Mouse (Mus musculus): ENCODE measurements around the gene Plcb2. TPM values are rescaled to one million over a fixed set of nuclear protein-coding genes. Genes with fewer than 3 reads are reported as not detected.

Gene Plcb2
- polyA plus RNA-seq, 1 experiment from 2014 or later = 0.44 TPM

DNA sequence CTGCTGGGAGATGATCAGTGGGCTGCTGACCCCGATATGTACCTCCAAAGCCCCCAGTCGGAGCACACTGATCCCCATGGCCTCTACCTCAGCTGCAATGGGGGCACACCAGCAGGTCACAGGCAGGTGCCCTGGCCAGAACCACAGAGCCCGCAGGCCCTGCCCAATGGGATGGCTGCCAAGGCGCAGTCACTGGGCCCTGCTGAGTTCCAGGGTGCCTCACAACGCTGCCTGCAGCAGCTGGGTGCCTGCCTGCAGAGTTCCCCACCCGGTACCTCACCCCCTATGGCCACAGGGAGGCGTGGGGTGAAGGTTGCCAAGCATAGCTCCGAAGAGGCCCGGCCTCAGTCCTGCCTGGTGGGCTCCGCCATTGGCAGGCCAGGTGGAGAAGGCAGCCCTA is 38.4 kb downstream of the Plcb2 start:
- no peaks in the 10 kb centered on the region for H3K4me1 ChIP-seq
- no peak overlapping the region for H3K27ac ChIP-seq (replicated peaks)
- H3K36me3 ChIP-seq (replicated peaks) = no peaks in the 10 kb centered on the region
- 80% methylated on average over 10 of the region's 10 CpGs for WGBS
- peaks cover 41% of the 10 kb centered on the region for H3K27me3 ChIP-seq (replicated peaks; ENCODE audit: low read depth, poor library complexity, severe bottlenecking)
- H3K9me3 ChIP-seq = no peaks in the 10 kb centered on the region
- DNase-seq (ENCODE audit: low spot score) = no peak
- no peak overlapping the region for H3K4me3 ChIP-seq

DNA sequence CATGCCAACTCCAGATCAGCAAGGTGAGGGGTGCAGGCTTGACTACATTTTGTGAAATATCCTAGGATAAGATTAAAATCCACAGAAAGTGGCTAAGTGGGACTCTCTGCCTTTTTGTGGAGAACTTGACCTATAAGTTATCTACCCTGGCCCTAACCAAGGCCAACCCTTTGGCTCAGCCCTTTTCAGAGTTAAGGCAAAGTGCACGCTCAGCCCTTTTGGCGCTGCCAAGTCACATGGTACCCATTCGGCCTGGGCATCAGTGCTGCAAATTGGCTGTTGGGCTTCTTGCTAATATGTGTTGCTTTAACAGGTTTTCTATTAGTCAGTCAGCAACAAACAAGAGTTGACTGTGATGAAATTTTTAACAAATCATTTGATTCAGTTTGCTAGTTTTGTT is 40.4 kb downstream of the Plcb2 start:
- WGBS = 91% methylated on average over 3 of the region's 3 CpGs
- Histone ChIP-seq H3K27ac (replicated peaks) (no peak overlapping the region), H3K4me3 (no peak overlapping the region), H3K9me3 (no peaks in the 10 kb centered on the region), H3K27me3 (replicated peaks; ENCODE audit: low read depth, poor library complexity, severe bottlenecking) (peaks cover 26% of the 10 kb centered on the region; the same call in 1 of the 2 replicates), H3K4me1 (no peaks in the 10 kb centered on the region), H3K36me3 (replicated peaks) (no peaks in the 10 kb centered on the region)
- no peak for DNase-seq (ENCODE audit: low spot score)

DNA sequence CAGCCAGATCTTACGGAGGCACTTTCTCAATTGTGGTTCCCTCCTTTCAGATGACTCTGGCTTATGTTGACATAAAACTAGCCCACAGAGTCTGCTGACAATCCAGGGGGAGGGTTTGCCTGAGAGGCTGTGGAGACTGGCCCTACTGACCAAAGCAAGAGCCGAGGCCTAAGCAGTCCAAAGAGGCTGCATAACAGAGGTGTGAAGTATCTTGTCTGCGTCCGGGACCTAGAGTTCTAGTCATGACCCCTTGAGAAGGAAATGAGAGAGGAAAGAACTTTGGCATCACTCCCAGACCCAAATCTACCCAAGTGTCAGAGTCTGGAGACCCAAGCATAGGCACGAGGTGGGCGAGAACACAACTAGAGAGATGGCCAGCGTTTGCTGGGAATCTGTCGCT is 41.5 kb downstream of the Plcb2 start:
- 86% methylated on average over 8 of the region's 8 CpGs for WGBS
- Histone ChIP-seq H3K9me3 (no peaks in the 10 kb centered on the region), H3K27me3 (replicated peaks; ENCODE audit: low read depth, poor library complexity, severe bottlenecking) (0 out of 2 replicates have a peak, but pooled peaks cover 29% of the 10 kb centered on the region), H3K36me3 (replicated peaks) (no peaks in the 10 kb centered on the region), H3K27ac (replicated peaks) (no peak overlapping the region), H3K4me1 (peaks cover 7% of the 10 kb centered on the region; the same call in 1 of the 2 replicates), H3K4me3 (no peak overlapping the region)
- no peak for DNase-seq (ENCODE audit: low spot score)

DNA sequence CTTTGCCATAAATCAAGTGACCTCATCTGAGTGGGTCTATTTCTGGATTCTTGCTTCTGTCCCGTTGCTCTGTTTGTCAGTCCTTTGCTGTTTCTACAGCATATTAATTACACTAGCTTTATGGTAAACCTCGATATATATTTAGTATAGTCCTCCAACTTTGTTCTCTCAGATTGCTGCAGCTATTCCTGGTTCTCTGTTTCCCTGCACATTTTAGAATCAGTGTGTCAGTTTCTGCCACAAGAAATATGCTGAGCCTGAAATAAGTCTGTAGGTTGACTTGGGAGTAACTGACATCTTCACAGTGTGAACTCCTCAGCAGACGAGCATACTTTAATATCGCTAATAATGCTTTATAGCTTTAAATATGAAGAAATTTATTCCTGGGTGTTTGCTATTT is 43.1 kb downstream of the Plcb2 start:
- WGBS = 90% methylated on average over 4 of the region's 4 CpGs

DNA sequence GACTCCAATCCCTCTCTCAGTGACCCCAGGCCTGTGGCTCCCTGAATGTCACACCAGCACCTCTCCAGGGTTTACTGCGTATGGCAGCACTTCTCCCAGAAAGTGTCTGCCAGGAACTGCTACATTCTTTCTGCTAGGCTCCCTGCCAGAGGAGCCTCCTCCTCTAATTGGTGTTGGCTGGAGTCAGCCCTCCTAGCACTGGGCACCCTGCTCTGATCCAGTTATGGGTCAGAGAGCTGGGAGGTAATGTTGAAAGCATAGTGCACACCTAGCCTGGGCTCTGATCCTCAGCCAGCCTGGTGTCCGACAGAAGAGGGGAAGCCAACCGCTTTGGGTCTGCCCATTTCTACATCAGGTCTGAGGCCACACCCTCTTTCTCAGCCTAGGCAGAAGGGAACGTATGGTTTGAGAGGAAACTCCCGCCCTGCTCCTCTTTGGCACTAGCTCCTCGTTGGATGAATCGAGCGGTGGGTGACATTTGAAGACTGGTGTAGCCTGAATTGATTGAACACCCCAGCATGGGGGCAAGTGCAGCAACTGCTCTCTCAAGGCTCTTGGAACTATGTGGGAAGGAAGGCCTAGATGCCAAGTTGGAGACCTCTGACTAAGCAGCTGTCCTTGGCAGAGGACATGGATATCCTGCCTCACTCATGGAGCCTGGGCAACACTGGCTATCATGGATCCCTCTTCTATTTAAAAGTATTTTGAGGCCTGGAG is 45.5 kb downstream of the Plcb2 start:
- DNase-seq (ENCODE audit: low spot score) = no peak
- peaks cover 45% of the 10 kb centered on the region for H3K27me3 ChIP-seq (replicated peaks; ENCODE audit: low read depth, poor library complexity, severe bottlenecking)
- no peaks in the 10 kb centered on the region for H3K36me3 ChIP-seq (replicated peaks)
- H3K4me3 ChIP-seq = no peak overlapping the region
- no peaks in the 10 kb centered on the region for H3K9me3 ChIP-seq
- 59% methylated on average over 8 of the region's 8 CpGs for WGBS
- no peak overlapping the region for H3K27ac ChIP-seq (replicated peaks)
- peaks cover 11% of the 10 kb centered on the region for H3K4me1 ChIP-seq

More for the DNA sequence above, 43.1 kb downstream of the Plcb2 start:
- Histone ChIP-seq H3K4me1 (peaks cover 7% of the 10 kb centered on the region; the same call in 1 of the 2 replicates), H3K9me3 (no peaks in the 10 kb centered on the region), H3K4me3 (no peak overlapping the region), H3K27me3 (replicated peaks; ENCODE audit: low read depth, poor library complexity, severe bottlenecking) (peaks cover 33% of the 10 kb centered on the region), H3K27ac (replicated peaks) (no peak overlapping the region), H3K36me3 (replicated peaks) (no peaks in the 10 kb centered on the region)
- no peak for DNase-seq (ENCODE audit: low spot score)

DNA sequence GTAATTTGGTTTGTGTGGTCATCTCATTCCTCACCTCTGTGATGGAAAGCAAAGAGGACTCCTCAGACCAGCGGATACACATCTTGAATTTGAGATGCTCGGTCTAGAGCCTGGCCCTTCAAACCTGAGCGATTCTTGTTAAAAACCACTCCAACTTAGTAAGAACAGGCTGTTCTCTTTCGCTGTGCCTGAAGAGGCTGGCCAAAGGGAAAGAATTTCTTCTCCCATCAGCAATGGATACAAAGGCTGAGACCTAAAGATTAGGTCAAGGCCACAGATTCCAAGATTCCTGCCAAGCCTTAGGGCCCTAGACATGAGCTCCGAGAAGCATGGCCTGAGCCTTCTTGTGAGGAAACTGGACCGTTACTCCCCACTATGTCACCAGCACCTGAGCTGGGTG is 47.3 kb downstream of the Plcb2 start:
- DNase-seq (ENCODE audit: low spot score) = no peak
- H3K9me3 ChIP-seq = no peaks in the 10 kb centered on the region
- H3K27me3 ChIP-seq (replicated peaks; ENCODE audit: low read depth, poor library complexity, severe bottlenecking) = peaks cover 62% of the 10 kb centered on the region
- 91% methylated on average over 6 of the region's 6 CpGs for WGBS
- no peak overlapping the region for H3K27ac ChIP-seq (replicated peaks)
- H3K4me1 ChIP-seq = peaks cover 22% of the 10 kb centered on the region
- H3K4me3 ChIP-seq = no peak overlapping the region
- no peaks in the 10 kb centered on the region for H3K36me3 ChIP-seq (replicated peaks)

DNA sequence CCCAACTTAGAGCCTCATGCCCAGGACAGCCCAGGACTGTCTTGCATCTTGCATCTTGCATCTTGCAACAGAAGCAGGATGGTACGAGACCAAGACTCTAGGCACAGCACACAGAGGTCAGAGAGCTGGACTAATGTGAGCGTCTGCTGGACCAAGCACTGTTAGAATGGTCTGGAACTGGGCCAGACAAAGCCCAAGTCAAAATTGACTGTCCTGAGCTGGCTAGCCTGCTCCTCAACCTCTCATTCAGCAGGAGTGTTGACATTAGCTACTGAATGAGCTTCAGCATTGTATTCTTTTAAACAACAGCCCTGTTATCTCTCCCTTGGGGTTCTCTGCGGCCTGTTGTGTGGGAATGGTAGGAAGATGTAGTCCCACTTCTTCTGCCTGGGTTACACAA is 48.7 kb downstream of the Plcb2 start:
- DNase-seq (ENCODE audit: low spot score) = no peak
- Histone ChIP-seq H3K4me1 (peaks cover 23% of the 10 kb centered on the region), H3K27me3 (replicated peaks; ENCODE audit: low read depth, poor library complexity, severe bottlenecking) (peaks cover 76% of the 10 kb centered on the region), H3K4me3 (no peak overlapping the region), H3K9me3 (no peaks in the 10 kb centered on the region), H3K36me3 (replicated peaks) (no peaks in the 10 kb centered on the region), H3K27ac (replicated peaks) (no peak overlapping the region)
- 82% methylated on average over 3 of the region's 3 CpGs for WGBS

DNA sequence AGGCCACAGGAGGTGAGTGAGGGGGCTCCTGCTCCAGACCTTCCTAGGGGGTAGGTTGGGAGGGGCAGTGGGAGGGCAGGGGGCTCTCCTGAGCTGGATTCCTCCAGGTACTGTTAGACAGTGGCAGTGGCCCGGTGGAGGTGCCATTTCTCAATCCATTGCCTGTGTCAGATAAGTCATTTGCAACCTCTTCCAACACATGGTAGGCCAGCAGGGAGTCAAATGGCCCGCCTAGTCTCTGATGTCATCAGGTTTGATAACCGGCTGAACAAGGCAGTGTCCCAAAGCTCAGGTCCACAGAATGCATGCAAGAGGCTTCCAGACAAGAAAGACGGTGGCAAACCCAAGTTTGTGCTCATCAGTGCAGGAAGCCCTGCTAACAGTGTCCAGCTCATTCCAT is 50.4 kb downstream of the Plcb2 start:
- no peaks in the 10 kb centered on the region for H3K36me3 ChIP-seq (replicated peaks)
- H3K4me3 ChIP-seq = peak overlapping the region; percentile 64
- H3K9me3 ChIP-seq = no peaks in the 10 kb centered on the region
- 9% methylated on average over 4 of the region's 4 CpGs for WGBS
- H3K27ac ChIP-seq (replicated peaks) = no peak overlapping the region
- peaks cover 88% of the 10 kb centered on the region for H3K27me3 ChIP-seq (replicated peaks; ENCODE audit: low read depth, poor library complexity, severe bottlenecking)
- H3K4me1 ChIP-seq = peaks cover 31% of the 10 kb centered on the region
- no peak for DNase-seq (ENCODE audit: low spot score)

DNA sequence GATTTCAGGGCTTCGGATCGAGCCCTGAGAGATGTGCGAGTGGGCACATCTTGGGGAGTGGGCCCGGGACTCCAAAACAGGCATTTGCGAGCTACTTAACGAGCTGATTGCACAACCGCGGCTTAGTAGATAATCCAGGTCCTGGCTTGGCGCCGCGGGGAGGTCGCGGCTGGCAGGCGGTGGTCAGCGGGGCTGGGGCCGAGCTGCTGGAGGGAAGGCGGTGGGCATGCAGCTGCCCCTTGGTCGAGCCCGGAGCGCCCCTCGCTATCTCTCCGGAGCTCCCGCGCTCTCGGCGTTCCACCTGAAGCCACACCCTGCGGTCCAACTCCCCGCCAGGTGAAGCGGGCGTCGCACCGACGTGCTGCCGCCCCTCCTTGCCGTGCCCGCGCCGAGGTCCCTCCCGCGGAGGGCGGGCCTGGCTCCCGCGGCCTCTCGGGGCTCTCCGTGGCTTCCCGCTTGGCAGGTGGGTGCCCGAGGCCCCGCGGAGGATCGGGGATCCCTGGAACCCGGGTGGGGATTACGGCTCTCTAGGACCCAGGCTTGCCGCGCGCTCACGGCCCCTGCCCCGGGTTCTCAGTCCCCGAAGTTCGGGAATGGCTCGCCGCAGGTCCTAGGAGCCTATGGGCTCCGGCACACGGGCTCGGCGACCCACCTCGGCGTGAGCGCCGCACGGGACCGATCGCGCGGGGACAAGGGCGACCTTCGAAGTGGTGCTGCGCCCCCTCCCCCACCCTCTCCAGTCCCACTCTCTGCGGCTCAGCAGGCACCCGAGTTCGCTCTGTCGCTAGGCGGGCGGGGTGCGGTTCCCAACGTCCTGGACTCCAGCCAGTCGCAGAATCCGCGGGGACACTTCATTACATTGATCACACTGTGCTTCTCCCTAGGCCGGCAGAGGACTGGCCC is 51.1 kb downstream of the Plcb2 start:
- H3K4me3 ChIP-seq = peak overlapping the region; percentile 64
- peaks cover 91% of the 10 kb centered on the region for H3K27me3 ChIP-seq (replicated peaks; ENCODE audit: low read depth, poor library complexity, severe bottlenecking)
- H3K27ac ChIP-seq (replicated peaks) = peak overlapping the region; percentile 68
- no peaks in the 10 kb centered on the region for H3K9me3 ChIP-seq
- no peaks in the 10 kb centered on the region for H3K36me3 ChIP-seq (replicated peaks)
- peak; percentile 52 for DNase-seq (ENCODE audit: low spot score)
- peaks cover 26% of the 10 kb centered on the region for H3K4me1 ChIP-seq
- WGBS = under 1% methylated on average over 89 of the region's 89 CpGs

DNA sequence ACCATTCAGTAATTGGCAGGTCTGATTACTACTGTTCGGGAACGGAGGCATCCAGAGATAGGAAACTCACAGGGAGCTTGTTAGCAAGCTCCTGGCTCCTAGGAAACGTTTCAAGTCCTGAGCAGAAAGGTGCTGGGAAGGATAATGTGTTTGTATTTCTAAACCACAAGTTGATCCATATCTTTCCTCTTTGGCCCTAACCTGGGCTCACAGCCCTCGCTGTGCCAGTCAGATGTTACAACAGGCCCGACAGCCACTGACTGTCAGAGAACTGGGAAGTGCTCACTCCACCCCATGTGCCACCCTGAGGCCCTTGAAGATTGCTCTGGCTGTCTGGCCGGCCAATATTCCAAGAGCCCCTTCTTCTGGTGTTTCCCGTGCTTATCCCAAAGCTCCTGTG is 53.7 kb downstream of the Plcb2 start:
- no peak for DNase-seq (ENCODE audit: low spot score)
- H3K27ac ChIP-seq (replicated peaks) = no peak overlapping the region
- no peak overlapping the region for H3K4me3 ChIP-seq
- no peaks in the 10 kb centered on the region for H3K9me3 ChIP-seq
- H3K36me3 ChIP-seq (replicated peaks) = no peaks in the 10 kb centered on the region
- peaks cover 86% of the 10 kb centered on the region for H3K27me3 ChIP-seq (replicated peaks; ENCODE audit: low read depth, poor library complexity, severe bottlenecking)
- peaks cover 26% of the 10 kb centered on the region for H3K4me1 ChIP-seq
- WGBS = 16% methylated on average over 7 of the region's 7 CpGs

DNA sequence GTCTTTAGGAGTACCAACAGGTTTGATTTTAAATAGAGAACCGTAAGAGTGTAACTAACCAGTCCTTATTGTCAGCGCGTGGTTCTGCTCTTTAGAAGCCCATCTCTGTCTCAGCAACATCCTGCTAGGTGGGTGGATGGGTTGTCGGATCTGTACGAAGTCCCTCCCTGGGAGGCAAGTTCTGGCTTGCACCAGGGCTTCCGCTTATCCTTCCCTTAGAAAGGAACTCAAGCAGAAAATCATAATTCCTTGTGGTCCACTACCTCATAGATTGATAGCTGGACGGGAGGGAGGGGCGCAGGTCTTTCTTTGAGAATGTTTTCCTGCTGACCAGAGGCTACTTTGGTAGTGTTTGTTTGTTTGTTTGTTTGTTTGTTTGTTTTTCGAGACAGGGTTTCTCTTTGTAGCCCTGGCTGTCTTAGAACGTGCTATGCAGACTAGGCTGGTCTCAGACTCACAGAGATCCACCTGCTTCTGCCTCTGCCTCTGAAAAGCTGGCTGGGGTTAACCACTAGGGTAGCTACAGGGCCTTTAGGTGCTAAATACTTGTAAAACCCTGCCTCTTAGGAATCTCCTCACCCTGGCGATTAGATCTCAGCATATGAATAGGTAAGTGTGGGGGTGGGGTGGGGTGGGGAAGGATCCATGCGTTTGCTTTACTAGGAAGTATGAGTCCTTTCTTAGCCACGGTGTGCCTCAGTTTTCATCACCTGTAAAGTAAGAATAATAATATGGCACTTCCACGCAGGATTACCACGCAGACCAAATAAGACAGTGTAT is 54.4 kb downstream of the Plcb2 start:
- no peak for DNase-seq (ENCODE audit: low spot score)
- Histone ChIP-seq H3K4me1 (peaks cover 33% of the 10 kb centered on the region), H3K36me3 (replicated peaks) (no peaks in the 10 kb centered on the region), H3K27ac (replicated peaks) (no peak overlapping the region), H3K9me3 (no peaks in the 10 kb centered on the region), H3K27me3 (replicated peaks; ENCODE audit: low read depth, poor library complexity, severe bottlenecking) (peaks cover 80% of the 10 kb centered on the region), H3K4me3 (no peak overlapping the region)
- WGBS = 28% methylated on average over 15 of the region's 15 CpGs

DNA sequence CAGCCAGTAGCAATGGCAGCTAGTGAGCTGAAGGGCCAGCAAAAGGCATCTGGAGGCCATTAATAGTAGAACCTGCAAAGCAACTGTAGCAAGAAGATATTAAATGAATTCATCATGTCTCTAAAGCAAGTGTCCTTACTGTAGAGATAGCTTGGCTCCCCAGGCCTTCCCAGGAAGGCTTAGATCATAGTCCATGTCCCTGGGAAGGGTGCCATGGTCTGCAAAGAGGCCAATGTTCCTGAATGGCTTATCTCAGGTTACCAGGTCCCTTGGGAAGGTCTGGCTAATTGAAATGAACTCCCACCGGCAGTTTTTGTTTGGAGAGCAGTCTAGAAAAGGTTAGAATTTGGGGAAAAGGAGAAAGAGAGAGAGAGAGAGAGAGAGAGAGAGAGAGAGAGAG is 56.5 kb downstream of the Plcb2 start:
- Histone ChIP-seq H3K27me3 (replicated peaks; ENCODE audit: low read depth, poor library complexity, severe bottlenecking) (peaks cover 61% of the 10 kb centered on the region), H3K4me1 (peaks cover 25% of the 10 kb centered on the region), H3K4me3 (no peak overlapping the region), H3K36me3 (replicated peaks) (no peaks in the 10 kb centered on the region), H3K9me3 (no peaks in the 10 kb centered on the region), H3K27ac (replicated peaks) (no peak overlapping the region)
- WGBS = 60% methylated on average over 1 of the region's 1 CpGs
- DNase-seq (ENCODE audit: low spot score) = no peak

All from embryonic facial prominence, embryonic 10.5 days (tissue).